Mouse (Mus musculus) intestine, embryonic 14.5 days (tissue): ENCODE results near the gene Id3. TPM values are rescaled to one million over a fixed set of nuclear protein-coding genes. Genes with fewer than 3 reads are reported as not detected.
"Not testable (repeated sequence)": the region's sequence is repeated elsewhere in the genome, so short reads cannot be mapped to it uniquely, and the experiment has no call there.

Experiments
- ATAC-seq: fragments of 200-750 bp; cut with Nextera tagmentation; replicated peaks from 2 replicates; pipeline ENCODE4 v1.8.0; 2017; ENCODE audit warnings: low read depth, moderate number of reproducible peaks, moderate TSS enrichment, moderate library complexity; ENCODE audit not compliant: low FRiP score, low TSS enrichment
- DNase-seq: peaks from one replicate; pipeline ENCODE4 v3.0.0-alpha.2; 2018; ENCODE audit warnings: low spot score
- H3K27ac ChIP-seq: fragments of 300-500 bp; sonication (generic); 2 replicates; pipeline ENCODE4 v1.5.1; 2014; ENCODE audit warnings: low read depth, mild to moderate bottlenecking, control low read depth
- H3K27me3 ChIP-seq: fragments of 300-500 bp; sonication (generic); replicated peaks from 2 replicates; pipeline ENCODE4 v1.6.1; 2014; ENCODE audit warnings: low read length, control low read depth; ENCODE audit not compliant: control insufficient read depth, insufficient read depth
- H3K36me3 ChIP-seq: fragments of 300-500 bp; sonication (generic); 2 replicates; pipeline ENCODE4 v1.6.1; 2014; ENCODE audit warnings: low read length, control low read depth; ENCODE audit not compliant: control insufficient read depth, insufficient read depth
- H3K4me1 ChIP-seq: fragments of 300-500 bp; sonication (generic); replicated peaks from 2 replicates; pipeline ENCODE4 v1.6.1; 2014; ENCODE audit warnings: low read length, control low read depth, mixed read lengths; ENCODE audit not compliant: control insufficient read depth, insufficient read depth
- H3K4me2 ChIP-seq: fragments of 300-500 bp; sonication (generic); 2 replicates; pipeline ENCODE4 v1.6.1; 2014; ENCODE audit warnings: low read length
- H3K4me3 ChIP-seq: fragments of 300-500 bp; sonication (generic); 2 replicates; pipeline ENCODE4 v1.5.1; 2014; ENCODE audit warnings: low read depth, low read length, control low read depth, mixed read lengths
- H3K9ac ChIP-seq: fragments of 300-500 bp; sonication (generic); 2 replicates; pipeline ENCODE4 v1.6.1; 2014; ENCODE audit warnings: mild to moderate bottlenecking, low read length
- H3K9me3 ChIP-seq: fragments of 300-500 bp; sonication (generic); 2 replicates; pipeline ENCODE4 v1.6.1; 2016; ENCODE audit warnings: low read length, control low read depth; ENCODE audit not compliant: control insufficient read depth
- WGBS: fragments of 180-500 bp; shearing (Covaris S2); extraction: QIAGEN DNeasy Blood & Tissue Kit; methylation state at CpG from one replicate; pipeline ENCODE4 v1.1.7; 2014; 5-methylcytosine and 5-hydroxymethylcytosine counted together
- polyA plus RNA-seq: library from polyadenylated mRNA; unstranded; fragments of >200 nt; fragmentation: Nextera tagmentation; extraction: Ambion mirVana; gene quantifications from 2 replicates; pipeline ENCODE4 v1.2.1, GENCODE M21; 2014

The Id3 gene
- 325 and 351 TPM in 2 replicates for polyA plus RNA-seq

GRCm38 (mm10) chr4:136143193-136143976 lies at the start of gene Id3:
Gene Id3 (plus strand): TSS chr4:136143497.
- under 1% methylated on average over 39 of the region's 39 CpGs for WGBS
- no peaks in the 10 kb centered on the region for H3K27me3 ChIP-seq
- ATAC-seq = peak; percentile 87

GRCm38 (mm10) chr4:136094519-136095219 lies 48.6 kb upstream of the Id3 start:
- no peak for ATAC-seq
- 80% methylated on average over 18 of the region's 18 CpGs for WGBS

More at GRCm38 (mm10) chr4:136143193-136143976, at the start of gene Id3:
- peak within 1 kb of the TSS; percentile 97 for H3K27ac ChIP-seq
- peak; percentile 97 for DNase-seq
- no peaks in the 10 kb centered on the region for H3K9me3 ChIP-seq
- peak within 1 kb of the TSS; percentile 73 for H3K4me2 ChIP-seq
- peak within 1 kb of the TSS; percentile 65 for H3K4me3 ChIP-seq
- H3K9ac ChIP-seq = peak within 1 kb of the TSS; percentile 87
- H3K36me3 ChIP-seq = no peaks in the 10 kb centered on the region; the same call in 1 of the 2 replicates
- H3K4me1 ChIP-seq = peaks cover 56% of the 10 kb centered on the region

GRCm38 (mm10) chr4:136095490-136096105 lies 47.7 kb upstream of the Id3 start:
- H3K9ac ChIP-seq = no peak overlapping the region
- H3K4me1 ChIP-seq = no peaks in the 10 kb centered on the region
- H3K9me3 ChIP-seq = 0 out of 2 replicates have a peak, but pooled peaks cover 3% of the 10 kb centered on the region
- 71% methylated on average over 9 of the region's 9 CpGs for whole genome bisulfite sequencing
- H3K27me3 ChIP-seq = no peaks in the 10 kb centered on the region
- DNase-seq (no peak), ATAC-seq (no peak)
- no peak overlapping the region for H3K4me3 ChIP-seq
- H3K4me2 ChIP-seq = no peak overlapping the region
- H3K27ac ChIP-seq = no peak overlapping the region
- H3K36me3 ChIP-seq = no peaks in the 10 kb centered on the region

More at GRCm38 (mm10) chr4:136094519-136095219, 48.6 kb upstream of the Id3 start:
- no peak for DNase-seq
- Histone ChIP-seq H3K4me1 (0 out of 2 replicates have a peak, but pooled peaks cover 4% of the 10 kb centered on the region), H3K4me2 (no peak overlapping the region), H3K27ac (no peak overlapping the region), H3K27me3 (no peaks in the 10 kb centered on the region), H3K9me3 (0 out of 2 replicates have a peak, but pooled peaks cover 3% of the 10 kb centered on the region), H3K4me3 (no peak overlapping the region), H3K9ac (no peak overlapping the region), H3K36me3 (no peaks in the 10 kb centered on the region)

- 72% methylated on average over 11 of the region's 11 CpGs for WGBS
- no peak overlapping the region for H3K4me2 ChIP-seq
- H3K9me3 ChIP-seq = 0 out of 2 replicates have a peak, but pooled peaks cover 3% of the 10 kb centered on the region
- H3K9ac ChIP-seq = no peak overlapping the region
- H3K36me3 ChIP-seq = no peaks in the 10 kb centered on the region
- H3K4me3 ChIP-seq = no peak overlapping the region
- no peak for ATAC-seq
- H3K4me1 ChIP-seq = no peaks in the 10 kb centered on the region
- DNase-seq = no peak
- H3K27me3 ChIP-seq = no peaks in the 10 kb centered on the region
- H3K27ac ChIP-seq = no peak overlapping the region
Measured at GRCm38 (mm10) chr4:136096446-136097113, 46.7 kb upstream of the Id3 start.

GRCm38 (mm10) chr4:136098446-136098845 lies 44.9 kb upstream of the Id3 start:
- H3K27me3 ChIP-seq = no peaks in the 10 kb centered on the region
- no peak overlapping the region for H3K4me3 ChIP-seq
- no peak overlapping the region for H3K27ac ChIP-seq
- H3K9me3 ChIP-seq = no peaks in the 10 kb centered on the region
- WGBS = 93% methylated on average over 3 of the region's 3 CpGs
- H3K4me2 ChIP-seq = no peak overlapping the region
- ATAC-seq (no peak), DNase-seq (no peak)
- no peaks in the 10 kb centered on the region for H3K4me1 ChIP-seq
- no peaks in the 10 kb centered on the region for H3K36me3 ChIP-seq
- no peak overlapping the region for H3K9ac ChIP-seq

DNA sequence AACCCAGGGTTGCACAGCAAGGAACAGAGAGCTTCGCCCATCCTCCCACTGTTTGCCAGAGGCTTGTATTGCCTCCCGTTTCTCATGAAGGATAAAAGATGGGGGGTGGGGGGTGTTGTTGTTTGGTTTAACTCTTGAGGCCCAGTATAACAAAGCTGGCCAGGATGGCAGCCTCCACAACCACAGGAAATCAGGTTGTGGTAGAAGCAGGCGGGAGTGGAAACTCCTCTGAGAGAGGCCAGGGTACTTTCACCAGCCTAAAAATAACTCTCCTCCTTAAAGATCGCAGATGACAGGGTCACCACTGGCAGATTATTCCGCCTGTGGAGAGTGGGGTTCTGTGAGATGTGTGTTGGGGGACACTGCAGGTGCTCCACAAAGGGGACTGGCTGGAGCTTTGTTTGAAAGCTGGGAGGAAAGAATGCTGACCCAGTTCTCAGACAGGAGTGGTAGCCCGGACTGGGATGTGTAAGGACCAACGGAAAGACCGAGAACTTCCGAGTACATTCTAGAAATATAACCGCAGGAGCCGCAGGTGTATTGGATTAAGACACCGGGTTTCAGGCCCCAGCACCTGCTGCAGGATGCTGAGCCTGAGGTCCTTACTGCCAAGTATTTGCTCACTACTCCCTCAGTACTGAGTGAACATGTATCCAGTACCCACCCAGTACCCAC lies 42.8 kb upstream of the Id3 start:
- no peak for DNase-seq
- 67% methylated on average over 12 of the region's 12 CpGs for WGBS
- ATAC-seq = no peak
- Histone ChIP-seq H3K4me2 (no peak overlapping the region), H3K9ac (no peak overlapping the region), H3K4me3 (no peak overlapping the region), H3K9me3 (no peaks in the 10 kb centered on the region), H3K27ac (no peak overlapping the region), H3K27me3 (no peaks in the 10 kb centered on the region), H3K4me1 (peaks cover 5% of the 10 kb centered on the region; the same call in 1 of the 2 replicates), H3K36me3 (no peaks in the 10 kb centered on the region)

GRCm38 (mm10) chr4:136101753-136102152 lies 41.5 kb upstream of the Id3 start:
- not testable (repeated sequence) for H3K4me1 ChIP-seq, H3K4me3 ChIP-seq, H3K9me3 ChIP-seq, H3K36me3 ChIP-seq, H3K27me3 ChIP-seq, ATAC-seq, DNase-seq, H3K27ac ChIP-seq, H3K4me2 ChIP-seq, H3K9ac ChIP-seq
- WGBS = 82% methylated on average over 4 of the region's 4 CpGs
